Mouse (Mus musculus) small intestine, adult 2 months (tissue): ENCODE results near the gene Fezf1. TPM values are rescaled to one million over a fixed set of nuclear protein-coding genes. Genes with fewer than 3 reads are reported as not detected.

Source experiments
- H3K27ac ChIP-seq: fragments of 200-500 bp; 2 replicates; pipeline ENCODE4 v1.5.1; 2012; ENCODE audit warnings: low read depth, low read length, control low read depth, inconsistent platforms; ENCODE audit not compliant: insufficient read depth
- H3K27me3 ChIP-seq: fragments of 200-500 bp; 2 replicates; pipeline ENCODE4 v1.6.1; 2012; ENCODE audit warnings: mild to moderate bottlenecking, moderate library complexity, low read length, inconsistent platforms; ENCODE audit not compliant: control insufficient read depth, insufficient read depth
- H3K36me3 ChIP-seq: fragments of 200-500 bp; 2 replicates; pipeline ENCODE4 v1.6.1; 2012; ENCODE audit warnings: mild to moderate bottlenecking, low read length, control low read depth, inconsistent platforms; ENCODE audit not compliant: control insufficient read depth, insufficient read depth
- H3K4me1 ChIP-seq: fragments of 200-500 bp; 2 replicates; pipeline ENCODE4 v1.6.1; 2012; ENCODE audit warnings: low read length, inconsistent platforms, mixed read lengths; ENCODE audit not compliant: control insufficient read depth, insufficient read depth, insufficient read length
- H3K4me3 ChIP-seq: fragments of 200-500 bp; 2 replicates; pipeline ENCODE4 v1.5.1; 2012; ENCODE audit warnings: low read depth, mild to moderate bottlenecking, control low read depth, inconsistent platforms, low read length, moderate library complexity
- CTCF ChIP-seq: fragments of 200-500 bp; IDR thresholded peaks from 2 replicates; pipeline ENCODE4 v1.5.1; 2012; ENCODE audit warnings: low read depth, mild to moderate bottlenecking, control low read depth, inconsistent platforms, low read length, moderate library complexity, mixed read lengths; ENCODE audit not compliant: insufficient replicate concordance, insufficient read length; ENCODE audit errors: extremely low read depth
- POLR2A ChIP-seq: fragments of 200-500 bp; IDR thresholded peaks from 2 replicates; pipeline ENCODE4 v1.6.1; 2012; ENCODE audit warnings: low read depth, mild to moderate bottlenecking, control low read depth, inconsistent platforms, low read length, moderate library complexity
- WGBS: fragments of 180-500 bp; shearing (Covaris S2); methylation state at CpG from one replicate; pipeline ENCODE4 v1.1.7; 2018; 5-methylcytosine and 5-hydroxymethylcytosine counted together
- polyA plus RNA-seq: library from polyadenylated mRNA; depleted of rRNA; stranded (reverse); fragments of >200 nt; gene quantifications from 2 replicates; pipeline ENCODE4 v1.2.3, GENCODE M21; 2012

Fezf1 gene
- polyA plus RNA-seq, 1 experiment: not detected

- TF ChIP-seq POLR2A (no peak), CTCF (no peak)
- Histone ChIP-seq H3K36me3 (no peaks in the 10 kb centered on the region), H3K27me3 (peaks cover 67% of the 10 kb centered on the region), H3K4me3 (no peak overlapping the region), H3K27ac (no peak overlapping the region), H3K4me1 (peaks cover 3% of the 10 kb centered on the region; the same call in 1 of the 2 replicates)
- WGBS: 5% methylated on average over 3 of the region's 3 CpGs
Measured at GRCm38 (mm10) chr6:23251431-23251830, 3.3 kb upstream of the Fezf1 start.

GRCm38 (mm10) chr6:23250288-23250955 lies 2.3 kb upstream of the Fezf1 start:
- Histone ChIP-seq H3K4me1 (peaks cover 3% of the 10 kb centered on the region; the same call in 1 of the 2 replicates), H3K27me3 (peaks cover 72% of the 10 kb centered on the region), H3K36me3 (no peaks in the 10 kb centered on the region), H3K4me3 (no peak overlapping the region), H3K27ac (no peak overlapping the region)
- TF ChIP-seq POLR2A: no peak
- no peak for TF ChIP-seq CTCF
- 4% methylated on average over 22 of the region's 22 CpGs for WGBS

GRCm38 (mm10) chr6:23249616-23250287 lies 1.6 kb upstream of the Fezf1 start:
- H3K4me3 ChIP-seq: no peak overlapping the region
- no peak overlapping the region for H3K27ac ChIP-seq
- TF ChIP-seq POLR2A: no peak
- no peak for TF ChIP-seq CTCF
- peaks cover 67% of the 10 kb centered on the region for H3K27me3 ChIP-seq
- 4% methylated on average over 29 of the region's 29 CpGs for WGBS
- peaks cover 3% of the 10 kb centered on the region; the same call in 1 of the 2 replicates for H3K4me1 ChIP-seq
- no peaks in the 10 kb centered on the region for H3K36me3 ChIP-seq

GRCm38 (mm10) chr6:23249053-23249401 lies 865 bp upstream of the Fezf1 start:
- Histone ChIP-seq H3K27ac (no peak overlapping the region), H3K4me1 (peaks cover 3% of the 10 kb centered on the region; the same call in 1 of the 2 replicates), H3K36me3 (no peaks in the 10 kb centered on the region), H3K4me3 (no peak overlapping the region), H3K27me3 (peaks cover 67% of the 10 kb centered on the region)
- WGBS: 2% methylated on average over 24 of the region's 24 CpGs
- TF ChIP-seq CTCF: no peak
- no peak for TF ChIP-seq POLR2A

GRCm38 (mm10) chr6:23247512-23248312 lies 450 bp downstream of the Fezf1 start:
- Histone ChIP-seq H3K4me1 (no peaks in the 10 kb centered on the region), H3K27me3 (peaks cover 62% of the 10 kb centered on the region), H3K27ac (no peak overlapping the region), H3K4me3 (no peak overlapping the region), H3K36me3 (no peaks in the 10 kb centered on the region)
- 2% methylated on average over 61 of the region's 61 CpGs for WGBS
- TF ChIP-seq CTCF: no peak
- no peak for TF ChIP-seq POLR2A

GRCm38 (mm10) chr6:23246790-23247511 lies 1.2 kb downstream of the Fezf1 start:
- no peak overlapping the region for H3K27ac ChIP-seq
- H3K27me3 ChIP-seq: peaks cover 56% of the 10 kb centered on the region
- TF ChIP-seq CTCF (no peak), POLR2A (no peak)
- WGBS: 4% methylated on average over 23 of the region's 23 CpGs
- H3K4me1 ChIP-seq: no peaks in the 10 kb centered on the region
- no peak overlapping the region for H3K4me3 ChIP-seq
- no peaks in the 10 kb centered on the region for H3K36me3 ChIP-seq
